Mouse (Mus musculus) cerebellum, adult 9-10 months (tissue): ENCODE data around the gene Unc50.

ENCODE experiments used
- DNase-seq: peaks from one replicate; pipeline ENCODE4 v3.0.0; 2022

Unc50 gene

DNA sequence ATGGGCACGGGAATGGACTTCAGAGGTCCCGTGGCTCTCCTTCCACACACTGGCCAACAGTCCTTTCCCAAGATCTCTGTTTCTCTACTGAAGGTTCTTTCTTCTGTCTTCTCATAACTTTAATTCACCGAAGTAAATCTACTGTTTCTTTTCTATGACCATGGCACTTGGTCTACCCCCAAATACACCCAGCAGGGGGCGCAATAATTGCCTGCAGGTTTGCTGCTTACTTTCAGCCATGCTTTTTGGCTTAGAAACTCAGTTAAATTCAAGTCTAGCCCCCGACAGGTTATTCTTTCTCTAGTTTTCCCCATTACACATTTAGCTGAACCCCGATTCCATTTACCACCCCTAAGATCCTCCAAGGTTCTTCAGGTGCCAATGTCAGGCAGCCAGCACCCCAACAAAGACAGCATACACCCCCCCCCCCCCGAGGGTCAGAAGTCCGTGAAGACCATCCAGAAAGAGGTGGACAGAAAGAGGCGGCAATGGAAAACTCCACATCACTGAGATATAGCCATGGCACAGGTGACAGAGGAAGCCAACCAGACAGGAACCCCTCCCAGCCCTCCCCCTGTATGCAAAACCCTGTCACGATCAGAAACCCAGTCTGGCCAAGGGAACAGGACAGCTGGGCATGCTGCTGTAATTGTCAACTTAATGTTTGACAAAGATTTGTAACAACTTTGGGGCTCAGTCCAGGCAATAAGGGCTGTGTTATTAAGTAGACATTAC lies 18.6 kb downstream of the Unc50 start:
- peak; percentile 54 for DNase-seq

DNA sequence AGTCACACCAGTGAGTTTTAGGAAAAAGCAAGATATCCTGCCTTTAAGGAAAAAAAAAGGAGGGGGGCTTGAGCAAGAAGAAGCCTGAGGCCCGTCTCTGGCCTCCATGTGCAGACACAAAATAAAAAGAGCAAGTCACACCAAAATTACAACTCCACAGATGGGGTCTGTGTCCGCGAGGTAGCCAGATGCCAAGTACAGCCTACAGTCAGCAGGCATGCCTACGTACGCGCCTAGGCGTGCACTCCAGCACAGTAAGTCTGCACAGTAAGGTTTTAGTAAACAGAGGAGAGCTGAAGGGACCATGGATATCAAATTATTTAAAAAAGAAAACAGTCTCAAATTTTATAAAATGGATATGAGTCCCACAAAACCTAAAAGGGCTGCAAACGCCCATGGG lies 21.3 kb downstream of the Unc50 start:
- DNase-seq = no peak

DNA sequence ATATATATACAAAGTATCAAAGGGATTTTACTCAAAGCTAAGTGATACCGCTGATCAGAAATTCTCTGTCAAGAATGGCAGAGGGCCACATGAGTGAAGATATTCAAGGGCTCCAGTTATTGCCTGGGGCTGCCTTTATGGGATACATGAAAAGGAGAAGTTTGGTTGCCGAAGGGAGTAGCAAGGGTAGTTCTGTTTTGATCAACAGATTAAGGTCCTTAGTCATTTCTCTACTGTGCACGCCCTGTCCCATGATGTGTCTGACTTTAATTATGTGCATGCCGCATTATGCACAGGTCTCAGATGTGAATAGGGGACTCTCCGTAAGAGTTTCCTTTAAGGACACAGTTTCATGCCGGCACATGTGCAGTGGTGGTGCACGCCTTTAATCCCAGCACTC lies 27.6 kb downstream of the Unc50 start:
- DNase-seq = no peak

DNA sequence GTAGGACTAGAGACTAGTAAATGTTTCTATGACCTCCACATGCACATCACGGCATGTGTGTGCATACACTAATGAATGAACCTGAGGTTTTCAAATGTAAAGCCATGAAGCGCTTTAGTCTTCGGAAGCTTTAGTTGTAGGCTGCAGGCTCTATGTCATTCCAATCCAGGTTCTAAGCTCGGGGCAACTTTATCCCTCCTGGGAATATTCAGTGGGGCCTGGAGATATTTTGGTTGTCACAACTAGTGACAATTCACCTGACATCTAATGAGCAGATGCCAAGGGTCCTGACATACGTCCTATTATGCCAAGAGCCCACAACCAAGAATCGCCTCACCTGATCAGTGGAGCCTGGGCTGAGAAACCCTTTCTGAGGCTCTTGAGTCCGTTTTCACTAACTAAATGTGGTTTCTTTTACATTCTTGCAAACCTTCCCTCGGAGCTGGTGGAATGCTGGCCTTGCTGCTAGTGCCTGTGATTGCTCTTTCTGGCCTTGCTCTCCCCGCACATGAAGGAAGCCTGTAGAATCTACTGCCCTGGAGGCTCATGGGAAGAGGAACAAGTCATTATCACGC lies 35.0 kb downstream of the Unc50 start:
- DNase-seq = no peak

DNA sequence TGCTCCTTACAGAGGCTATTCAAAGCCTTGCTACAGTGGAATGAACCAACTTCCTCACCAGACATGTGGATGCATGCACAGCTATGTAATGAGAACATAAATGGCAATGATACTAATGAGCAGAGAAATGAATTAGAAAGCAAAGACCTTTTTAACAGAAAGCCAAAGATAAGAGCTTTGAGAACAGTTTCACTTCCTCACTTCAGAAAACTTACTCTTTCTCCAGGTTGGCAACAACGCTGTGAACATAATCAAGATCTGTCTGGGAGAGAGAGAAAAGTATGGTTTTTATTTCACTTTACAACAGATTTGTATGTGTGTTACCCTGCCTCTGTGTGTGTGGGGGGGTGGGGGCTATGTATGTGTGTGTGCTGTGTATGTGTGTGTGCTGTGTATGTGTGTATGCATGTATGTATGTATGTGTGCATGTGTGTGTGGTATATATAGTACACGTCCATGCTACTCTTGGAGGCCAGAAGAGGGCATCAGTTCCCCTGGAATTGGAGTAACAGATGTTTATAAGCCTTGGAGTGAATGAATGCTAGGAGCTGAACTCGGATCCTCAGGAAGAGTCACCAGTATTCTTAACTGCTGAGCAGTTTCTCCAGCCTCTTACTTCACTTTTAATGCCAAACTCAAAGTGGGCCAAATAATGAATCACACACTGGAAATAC lies 36.5 kb downstream of the Unc50 start:
- DNase-seq = no peak

DNA sequence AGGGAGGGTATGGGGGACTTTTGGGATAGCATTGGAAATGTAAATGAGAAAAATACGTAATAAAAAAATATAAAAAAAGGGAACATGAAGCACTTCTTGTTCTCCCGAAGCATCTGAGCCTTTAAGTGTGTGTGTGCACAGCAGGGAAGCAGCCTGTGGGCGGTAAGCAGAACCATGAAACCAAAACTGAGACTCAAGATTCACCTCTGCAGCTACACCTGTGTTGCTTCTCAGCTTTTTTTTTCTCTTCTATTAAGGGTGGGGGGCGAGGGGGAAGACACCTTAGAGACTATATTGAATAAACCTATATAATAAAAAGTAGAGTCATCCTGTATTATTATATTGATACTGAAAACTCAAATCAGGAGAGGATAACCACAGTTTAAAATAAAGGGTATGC lies 37.9 kb downstream of the Unc50 start:
- no peak for DNase-seq

DNA sequence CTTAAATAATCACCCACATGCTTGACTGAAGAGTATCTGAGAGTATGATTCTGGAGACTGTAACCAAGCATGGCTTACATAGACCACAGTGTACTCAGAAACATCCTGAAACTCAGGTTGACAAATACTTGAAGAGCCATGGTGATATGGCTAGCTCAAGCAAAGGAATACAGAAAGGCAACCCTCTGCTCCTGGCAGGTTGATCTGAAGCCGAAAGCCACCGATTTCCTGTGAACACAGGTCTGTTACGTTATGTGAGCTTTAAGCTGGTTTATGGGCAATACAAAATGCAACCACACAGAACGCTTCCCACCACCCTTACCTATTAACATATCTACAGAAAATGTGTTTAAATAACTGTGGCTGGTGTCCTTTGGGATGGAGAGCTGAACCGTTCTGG lies 39.1 kb downstream of the Unc50 start:
- DNase-seq = no peak

DNA sequence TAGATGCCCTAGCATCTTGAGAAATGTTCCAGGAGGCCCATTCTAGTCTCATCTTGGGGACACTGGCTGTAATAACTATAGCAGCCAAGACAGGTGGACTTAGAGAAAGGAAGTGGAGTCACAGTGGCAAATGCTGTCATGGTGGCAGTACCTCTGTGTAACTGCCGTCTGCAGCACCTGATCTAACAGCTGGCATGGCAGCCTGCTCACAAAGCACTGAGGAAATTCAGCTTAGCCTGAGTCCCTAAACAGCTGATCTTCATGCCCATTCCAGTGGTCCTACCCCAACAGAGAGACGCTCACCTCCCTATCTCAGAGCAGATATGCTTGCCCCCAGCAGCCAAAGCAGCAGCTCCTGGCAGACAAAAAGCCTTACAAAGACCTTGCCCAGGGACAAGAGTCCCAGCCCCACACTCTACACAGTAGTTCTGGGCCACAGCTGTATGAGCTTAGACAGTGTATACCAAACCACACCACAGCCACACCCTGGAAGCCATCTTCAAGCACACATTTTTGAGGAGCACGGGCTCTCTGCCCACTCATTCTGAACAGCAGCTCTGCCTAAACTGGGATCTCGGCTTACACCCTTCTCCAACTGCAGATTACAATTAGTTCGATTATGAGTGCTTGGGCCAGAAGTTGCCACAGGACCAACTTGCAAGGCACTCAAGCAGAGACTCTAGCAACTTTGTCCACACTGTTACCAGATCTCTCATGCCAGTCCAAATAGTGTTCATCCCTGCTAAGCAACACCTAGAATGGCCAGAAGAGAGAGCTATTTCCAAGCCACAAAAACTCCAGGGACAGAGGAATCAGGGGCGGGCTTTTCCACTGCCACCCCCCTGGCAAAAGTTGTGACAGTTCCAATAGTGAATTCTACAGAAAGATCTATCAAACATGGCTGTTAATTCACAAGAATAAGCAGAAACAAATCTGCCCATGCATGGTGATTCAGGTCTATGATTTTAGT lies 41.5 kb downstream of the Unc50 start:
- no peak for DNase-seq

DNA sequence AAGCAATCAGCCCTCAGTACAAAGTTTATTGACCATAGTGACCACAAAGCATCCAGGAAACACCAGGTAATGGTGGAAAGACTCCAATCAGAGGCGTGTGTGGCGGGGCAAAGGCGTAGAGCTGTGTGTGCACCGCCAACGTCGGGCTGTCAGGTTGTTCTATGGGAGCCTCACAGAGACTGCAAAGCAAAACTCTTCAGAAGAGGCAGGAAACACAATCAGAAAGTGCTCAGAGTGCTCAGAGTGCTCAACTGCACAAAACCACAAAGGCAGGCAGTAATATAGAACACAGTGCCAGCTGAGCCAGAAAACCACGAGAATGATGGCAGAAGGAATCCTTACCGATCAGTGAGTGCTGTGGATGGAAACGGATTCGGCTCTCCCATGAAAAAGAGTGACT lies 43.3 kb downstream of the Unc50 start:
- DNase-seq = no peak

DNA sequence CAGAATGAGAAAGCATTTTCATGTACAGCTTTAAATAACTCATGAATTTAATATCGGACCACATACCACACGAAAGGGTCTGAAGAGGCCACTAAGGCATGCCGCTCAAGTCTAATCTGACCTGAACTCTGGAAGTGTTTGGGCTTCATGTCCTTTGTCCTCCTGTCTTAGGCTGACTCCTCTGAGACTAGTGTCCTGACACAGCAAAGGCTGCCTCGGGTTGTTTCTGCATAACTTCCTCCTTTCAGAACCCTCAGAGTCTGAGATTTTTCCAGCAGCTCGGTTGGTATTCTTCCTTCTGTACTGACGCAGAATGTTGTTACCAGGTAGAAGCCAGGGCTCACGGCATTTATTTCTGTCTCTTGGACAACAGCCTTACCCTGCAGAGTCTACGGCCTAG lies 44.1 kb downstream of the Unc50 start:
- no peak for DNase-seq

DNA sequence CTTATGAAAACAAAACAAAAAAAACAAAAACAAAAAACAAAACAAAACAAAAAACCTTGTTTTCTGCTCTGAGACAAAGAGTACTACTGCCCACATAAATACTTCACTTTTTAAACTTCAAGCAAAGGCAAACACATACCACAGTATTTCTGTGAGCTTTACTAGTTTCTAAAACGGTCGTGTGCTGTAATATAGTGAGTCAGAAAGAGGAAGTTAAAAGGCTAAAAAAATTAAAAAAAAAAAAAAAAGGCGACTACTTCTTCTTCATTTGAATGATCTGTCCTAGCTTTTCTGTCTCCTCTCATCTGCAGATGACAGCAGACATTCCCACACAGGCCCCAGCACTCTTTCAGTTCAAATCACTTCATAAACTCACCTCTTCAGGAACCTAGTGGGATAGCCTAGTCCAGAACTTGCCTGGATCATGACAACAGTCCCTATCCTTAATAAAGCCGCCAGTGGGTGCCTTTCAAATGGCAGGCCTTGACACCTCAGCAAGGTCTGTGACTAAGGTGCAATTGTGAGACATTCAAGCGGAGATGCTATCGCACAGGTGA lies 44.8 kb downstream of the Unc50 start:
- no peak for DNase-seq

DNA sequence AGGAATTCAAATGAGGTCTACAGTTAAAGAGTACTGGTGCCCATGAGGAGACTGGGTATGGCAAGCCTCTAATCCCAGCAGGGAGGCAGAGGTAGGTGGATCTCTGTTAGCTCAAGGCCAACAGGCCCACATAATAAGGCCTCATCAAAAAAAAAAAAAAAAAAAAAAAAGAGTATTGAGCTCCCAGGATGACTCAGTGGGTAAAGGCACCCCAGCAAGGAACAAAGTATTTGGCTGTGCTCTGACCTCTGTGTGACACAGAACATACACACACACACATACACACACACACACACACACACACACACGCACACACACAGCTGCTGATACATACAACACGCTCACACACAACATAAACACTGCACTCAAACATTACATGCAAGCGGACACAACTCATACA lies 45.4 kb downstream of the Unc50 start:
- no peak for DNase-seq

DNA sequence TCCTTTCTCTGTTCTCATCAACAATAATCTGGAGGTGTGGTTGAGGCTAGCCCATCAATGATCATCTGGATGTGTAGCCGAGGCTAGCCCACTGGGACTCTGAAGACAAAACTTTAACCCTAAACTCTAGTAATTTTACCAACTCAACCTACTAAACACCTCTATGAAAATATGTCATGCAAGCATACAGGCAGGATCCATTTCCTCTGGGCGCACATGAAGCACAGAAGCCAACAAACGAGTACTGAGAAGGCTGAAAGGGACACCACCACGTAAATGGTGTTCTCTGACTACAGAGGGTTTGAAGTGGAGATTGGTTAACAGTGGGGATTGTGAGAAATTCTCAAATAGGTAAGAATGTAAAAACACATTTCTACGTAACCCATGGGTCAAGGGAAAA lies 47.3 kb downstream of the Unc50 start:
- no peak for DNase-seq

DNA sequence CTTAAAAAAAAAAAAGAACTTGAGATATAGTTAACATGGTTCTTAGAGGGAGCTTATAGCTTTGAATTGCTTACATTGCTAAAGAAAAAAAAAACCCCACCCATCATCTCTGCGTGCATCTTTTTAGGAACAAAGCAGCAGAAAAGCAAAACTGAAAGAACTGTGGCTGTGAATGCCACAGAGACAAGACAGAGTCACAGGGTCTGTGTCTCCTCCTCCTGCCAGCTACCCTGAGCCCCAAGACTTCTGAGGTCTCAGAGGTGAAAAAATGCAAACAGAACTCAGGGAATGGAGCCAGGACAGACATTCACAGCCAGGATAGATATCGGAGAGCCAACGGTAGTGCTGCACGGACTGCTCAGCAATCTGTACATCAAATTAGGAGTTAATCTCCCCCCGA lies 48.0 kb downstream of the Unc50 start:
- peak; percentile 22 for DNase-seq

DNA sequence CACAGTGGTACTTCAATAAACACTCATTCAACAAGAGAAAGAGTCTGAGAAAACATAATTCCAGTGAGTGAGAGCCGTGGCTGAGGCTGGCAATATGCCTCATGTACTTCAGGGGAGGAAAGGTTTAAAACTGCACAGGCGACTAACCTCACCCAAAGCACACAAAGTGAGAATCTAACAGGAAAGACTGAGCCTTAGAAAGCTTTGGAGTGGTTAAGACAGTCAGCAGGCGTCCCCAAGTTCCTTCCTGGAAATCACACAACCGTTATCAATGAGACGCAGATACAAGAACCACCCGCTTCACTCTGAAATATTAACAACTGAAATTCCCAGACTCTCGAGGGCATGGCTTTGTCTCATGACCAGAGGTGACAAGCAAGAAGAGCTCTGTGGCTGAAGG lies 48.5 kb downstream of the Unc50 start:
- DNase-seq = no peak

DNA sequence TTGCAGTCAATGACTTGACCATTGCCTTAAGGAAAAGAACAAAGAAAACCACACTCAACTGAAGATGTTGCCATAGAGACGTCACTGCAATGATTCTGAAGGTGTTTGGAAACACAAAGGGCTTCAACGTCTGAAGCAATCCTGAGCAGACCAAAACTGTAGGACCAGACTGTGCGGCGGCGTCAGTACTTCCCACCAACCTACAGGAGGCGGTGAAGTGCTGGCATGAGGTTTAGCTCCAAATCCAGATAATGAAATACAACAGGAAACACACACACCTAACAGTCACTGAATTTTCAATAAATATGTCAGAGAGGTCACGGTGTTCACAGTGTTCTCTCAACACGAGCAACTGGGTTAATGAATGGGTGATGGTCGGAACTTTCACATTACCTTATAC lies 49.1 kb downstream of the Unc50 start:
- DNase-seq = no peak

DNA sequence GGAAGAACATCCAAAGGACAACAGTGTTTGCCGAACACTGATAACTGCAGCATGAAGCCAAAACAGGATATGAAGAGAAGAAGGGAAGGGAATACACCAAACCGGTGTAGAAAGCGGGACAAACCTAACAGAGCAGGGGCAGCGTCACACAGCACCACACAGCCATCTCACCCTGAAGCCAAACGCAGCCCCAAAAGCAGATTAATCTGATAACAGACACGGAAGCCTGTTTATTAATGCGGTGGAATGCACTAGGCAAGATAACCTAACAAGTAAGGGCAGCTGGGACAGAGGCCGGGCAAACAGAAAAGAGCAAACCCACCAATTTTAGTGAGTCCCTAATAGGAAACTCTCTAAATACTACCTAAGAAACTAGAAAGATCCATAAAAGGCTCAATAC lies 49.8 kb downstream of the Unc50 start:
- DNase-seq = no peak

DNA sequence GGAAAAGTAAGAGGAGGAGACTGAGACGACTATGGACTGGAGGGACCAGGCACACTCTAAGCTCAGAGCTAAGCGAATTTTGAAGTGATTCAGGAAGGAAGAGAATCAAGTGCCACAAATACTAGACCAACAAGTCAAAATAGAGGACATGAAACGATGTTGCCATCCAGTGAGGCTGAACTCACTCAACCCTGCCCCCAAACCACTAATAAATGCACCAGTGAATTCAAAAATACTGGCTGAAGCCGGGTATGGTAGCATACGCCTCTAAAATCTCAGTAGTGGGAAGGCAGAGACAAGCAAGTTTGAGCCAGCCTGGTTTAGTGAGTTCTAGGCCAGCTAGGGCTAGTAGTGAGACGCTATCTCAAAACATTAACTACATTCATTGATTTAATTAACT lies 50.8 kb downstream of the Unc50 start:
- no peak for DNase-seq

DNA sequence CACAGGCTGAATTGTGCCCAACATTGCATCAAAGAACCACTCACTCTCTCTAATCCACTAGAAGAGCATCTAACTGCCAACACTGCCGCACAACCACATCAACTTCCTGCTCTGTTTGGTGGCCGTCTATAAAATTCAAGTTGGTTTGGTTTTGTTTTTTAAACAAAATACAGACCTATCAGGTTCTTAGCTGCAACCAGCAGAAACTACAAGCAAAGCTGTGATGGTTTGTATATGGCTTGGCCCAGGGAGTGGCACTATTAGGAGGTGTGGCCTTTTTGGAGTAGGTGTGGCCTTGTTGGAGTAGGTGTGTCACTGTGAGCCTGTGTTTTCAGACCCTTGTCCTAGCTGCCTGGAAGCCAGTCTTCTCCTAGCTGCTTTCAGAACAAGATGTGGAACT lies 51.4 kb downstream of the Unc50 start:
- DNase-seq = no peak

DNA sequence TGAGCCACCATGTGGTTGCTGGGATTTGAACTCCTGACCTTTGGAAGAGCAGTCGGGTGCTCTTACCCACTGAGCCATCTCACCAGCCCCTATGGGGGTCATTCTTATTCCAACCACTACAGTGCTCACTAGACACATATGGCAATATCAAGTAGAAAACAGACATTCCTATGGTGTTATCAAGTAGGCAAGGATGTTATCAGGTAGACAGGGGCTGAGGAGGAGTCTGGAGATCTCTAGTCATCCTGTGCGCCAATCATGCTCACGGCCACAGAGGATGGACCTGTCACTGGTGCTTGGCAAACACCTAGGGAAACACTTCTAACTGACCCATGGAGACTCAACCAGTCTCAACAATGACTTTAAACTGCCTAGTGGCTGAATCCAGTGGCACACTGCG lies 54.7 kb downstream of the Unc50 start:
- no peak for DNase-seq

DNA sequence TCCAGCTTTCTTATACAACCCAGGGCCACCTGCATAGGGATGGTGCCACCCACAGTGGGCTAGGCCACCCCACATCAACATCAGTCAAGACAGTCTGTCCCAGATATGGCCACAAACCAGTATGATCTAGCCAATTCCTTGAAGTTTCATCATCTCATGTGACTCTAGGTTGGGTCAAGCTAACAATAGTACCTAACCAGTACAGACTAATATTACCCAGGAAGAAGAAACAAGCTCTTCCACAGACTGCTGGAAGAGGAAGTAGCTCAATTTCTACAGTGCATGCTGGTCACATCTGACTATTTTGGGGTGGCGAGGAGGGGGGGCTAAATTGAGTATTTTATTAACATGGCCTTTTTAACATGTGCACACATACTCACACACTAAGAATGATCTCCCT lies 56.5 kb downstream of the Unc50 start:
- DNase-seq = no peak

DNA sequence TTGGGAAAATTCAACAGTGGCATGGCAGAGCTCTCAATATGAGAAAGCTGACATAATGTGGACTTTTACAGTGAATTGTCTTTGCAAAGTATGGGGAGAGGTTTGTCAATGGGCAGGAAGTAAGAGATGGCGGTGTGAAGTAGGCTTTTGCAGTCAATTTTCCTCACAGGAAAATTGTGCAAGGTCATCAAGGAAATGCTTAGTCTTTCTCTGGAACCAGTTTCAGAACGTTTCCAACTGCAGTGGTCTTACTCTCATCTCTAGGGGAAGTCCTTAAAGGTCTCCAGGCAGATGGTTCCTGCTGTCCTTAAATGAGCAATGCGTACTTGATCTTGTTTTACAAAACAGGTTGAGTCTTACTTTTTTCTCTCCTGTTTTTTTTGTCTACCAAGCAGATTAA lies 57.1 kb downstream of the Unc50 start:
- DNase-seq = no peak

DNA sequence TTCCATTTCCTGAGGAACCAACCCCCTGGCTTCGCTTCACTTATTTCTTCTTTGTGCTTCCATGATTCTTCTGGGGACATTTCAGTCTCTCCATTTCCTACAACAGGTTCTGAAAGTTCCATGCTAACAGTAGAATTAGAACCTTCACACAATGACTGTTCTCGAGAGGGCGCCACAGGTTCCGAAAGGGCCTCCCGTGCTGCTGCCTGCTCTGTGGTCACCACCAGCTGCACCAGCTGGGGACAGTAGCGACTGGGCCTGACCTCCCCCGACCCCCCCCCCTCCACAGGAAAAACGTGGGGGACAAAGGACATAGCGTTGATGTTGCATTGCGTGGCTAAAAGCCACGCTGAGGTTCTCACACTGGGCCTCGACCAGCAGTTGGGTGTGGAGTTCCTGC lies 58.6 kb downstream of the Unc50 start:
- no peak for DNase-seq
